Mouse (Mus musculus): ENCODE measurements around the gene Clcn2.

Gene Clcn2

DNA sequence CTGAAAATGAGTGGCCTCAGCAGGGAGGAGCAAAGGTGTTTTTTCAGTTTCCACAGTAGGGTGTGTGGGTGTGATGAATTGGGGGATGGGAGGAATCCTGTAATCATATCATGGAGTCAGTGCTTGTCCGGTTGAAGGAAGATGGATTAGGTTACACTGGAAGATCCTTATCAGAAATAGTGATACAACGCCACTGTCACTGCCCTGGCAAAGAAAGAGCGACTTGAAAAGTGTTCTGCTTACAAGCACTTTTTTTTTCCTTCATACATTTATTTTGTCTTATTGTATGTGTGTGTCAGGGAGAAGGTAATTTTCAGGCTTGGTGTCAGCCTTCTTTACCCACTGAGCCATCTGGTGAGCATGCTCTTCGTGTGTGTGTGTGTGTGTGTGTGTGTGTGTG, 5.2 kb upstream of the Clcn2 start:
- no peak for DNase-seq (ENCODE audit: low read depth, low spot score)

DNA sequence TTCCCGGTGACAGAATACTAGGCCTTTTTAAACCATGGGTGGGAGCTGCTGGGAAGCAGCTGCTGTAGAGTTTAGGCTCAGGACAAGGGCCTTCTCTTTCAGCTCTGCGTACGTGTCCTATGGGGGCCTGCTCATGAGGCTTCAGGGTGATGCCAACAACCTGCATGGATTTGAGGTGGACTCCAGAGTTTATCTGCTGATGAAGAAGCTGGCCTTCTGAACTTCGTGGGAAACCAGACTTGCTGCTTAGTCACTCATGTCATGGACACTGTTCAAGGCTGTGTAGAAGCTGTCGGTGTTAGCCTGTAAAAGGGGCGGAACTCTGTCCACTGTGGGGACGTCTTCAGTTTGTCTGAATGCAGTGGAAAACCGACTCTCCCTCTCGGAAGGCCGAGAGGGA, 4.3 kb upstream of the Clcn2 start:
- no peak for DNase-seq (ENCODE audit: low read depth, low spot score)

DNA sequence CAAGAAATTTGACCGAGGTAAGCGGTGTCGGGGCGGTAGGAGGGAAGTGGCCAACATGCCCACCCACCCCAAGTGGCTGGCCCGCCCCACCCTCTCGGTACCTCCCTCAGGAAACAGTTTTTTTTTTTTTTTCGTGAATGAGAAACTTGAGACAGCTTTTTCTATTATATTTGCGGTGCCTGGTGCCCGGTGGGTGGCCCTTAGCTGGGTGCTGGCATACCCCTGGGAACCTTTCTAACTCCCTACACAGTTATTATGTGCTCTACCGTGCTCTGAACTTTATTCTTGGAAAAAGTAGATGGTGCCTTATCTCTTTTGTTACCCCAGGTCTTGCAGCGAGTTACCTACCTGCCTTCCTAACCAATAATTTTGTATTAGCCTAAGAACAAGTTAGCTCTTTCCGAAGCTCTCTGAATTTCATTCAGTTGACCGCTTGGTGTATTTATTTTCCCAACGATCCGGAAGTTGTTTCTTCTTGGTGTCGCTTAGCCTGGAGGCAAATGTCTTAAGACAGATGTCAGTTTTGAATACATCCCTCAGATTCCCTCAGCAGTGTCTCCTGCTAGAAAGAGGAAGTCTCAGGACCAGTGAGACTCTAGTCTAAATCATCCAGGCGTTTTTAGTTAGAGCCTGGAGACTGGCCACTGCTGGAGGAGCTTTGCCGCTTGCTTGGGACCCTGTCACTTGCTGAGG, 578 bp upstream of the Clcn2 start:
- no peak for DNase-seq (ENCODE audit: low read depth, low spot score)

DNA sequence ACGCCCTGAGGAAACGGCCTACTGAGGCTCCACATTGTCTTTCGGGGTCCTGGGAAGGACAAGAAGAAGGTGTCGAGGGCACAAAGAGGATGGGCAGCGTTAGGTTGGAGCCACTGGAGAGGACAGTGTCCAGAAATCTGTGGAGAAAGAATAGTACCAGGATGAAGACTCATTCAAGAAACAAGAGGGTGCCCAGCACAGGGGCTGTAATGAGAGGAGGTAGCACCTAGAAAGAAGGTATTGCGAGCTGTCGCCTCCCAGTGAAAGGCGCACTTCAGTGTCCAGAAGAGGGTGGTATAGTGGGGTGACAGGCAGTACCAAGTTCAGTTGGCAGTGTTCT, 735 bp downstream of the Clcn2 start:
- no peak for DNase-seq (ENCODE audit: low read depth, low spot score)

DNA sequence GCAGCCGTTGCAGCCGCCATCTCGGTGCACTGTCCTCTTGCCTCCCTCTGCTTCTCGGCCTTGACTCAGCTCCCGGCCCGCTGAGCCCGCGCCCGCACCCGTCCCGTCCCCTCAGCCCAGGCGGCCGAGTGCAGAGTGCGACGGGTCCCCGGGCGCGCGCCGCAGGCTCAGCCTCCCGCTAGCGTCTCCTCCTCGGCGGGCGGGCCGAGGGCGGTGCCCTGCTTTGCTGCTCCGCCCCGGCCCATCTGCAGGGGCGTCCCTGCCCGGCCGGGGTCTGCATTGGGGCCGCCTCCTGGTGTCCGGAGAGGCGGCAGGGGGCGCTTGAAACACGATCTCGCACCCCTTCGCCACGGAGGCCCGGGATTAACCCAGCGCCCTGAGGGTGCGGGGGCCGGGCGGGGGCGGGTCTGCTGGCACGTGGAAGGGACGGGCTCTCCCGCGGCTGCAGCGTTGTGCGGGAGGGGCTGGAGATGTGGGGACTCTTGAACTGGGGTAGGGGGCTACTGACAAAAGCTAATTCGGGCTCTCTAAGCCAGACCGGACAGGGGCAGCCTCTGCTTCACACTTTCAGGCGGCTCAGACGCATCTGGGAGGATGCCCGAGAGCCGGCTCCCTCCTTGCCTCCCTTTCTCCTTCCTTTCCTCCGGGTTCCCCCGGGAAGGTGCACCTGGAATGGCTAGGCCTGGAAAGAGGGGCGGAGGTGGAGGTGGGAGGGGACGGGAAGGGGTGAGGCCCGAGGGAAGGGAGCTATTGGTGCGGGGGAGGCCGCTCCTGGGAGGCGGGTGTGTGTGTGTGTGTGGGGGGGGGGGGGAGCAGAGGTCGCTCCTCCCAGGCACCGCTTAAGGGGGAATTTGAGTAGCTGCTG, 1.3 kb downstream of the Clcn2 start:
- DNase-seq (ENCODE audit: low read depth, low spot score): no peak

DNA sequence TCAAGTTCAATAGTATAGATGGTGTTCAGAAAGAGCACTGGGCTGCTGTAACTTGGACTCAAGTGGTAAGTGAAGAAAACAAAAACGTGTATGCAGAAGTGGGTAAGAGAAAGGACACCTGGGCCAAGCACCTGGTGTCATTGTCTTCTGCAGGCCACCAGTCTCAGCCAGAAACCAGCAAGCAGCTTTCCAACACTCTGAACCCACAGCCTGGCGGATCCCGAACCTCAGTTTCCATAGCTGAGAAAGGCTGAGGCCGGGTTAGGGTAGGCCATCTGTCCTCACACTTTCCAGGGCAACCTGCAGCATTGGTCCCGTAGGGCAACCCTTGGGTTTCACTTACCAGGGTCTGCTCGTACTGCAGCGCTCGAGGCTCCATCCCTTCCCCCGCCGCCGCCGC, 2.0 kb downstream of the Clcn2 start:
- DNase-seq (ENCODE audit: low read depth, low spot score): no peak

DNA sequence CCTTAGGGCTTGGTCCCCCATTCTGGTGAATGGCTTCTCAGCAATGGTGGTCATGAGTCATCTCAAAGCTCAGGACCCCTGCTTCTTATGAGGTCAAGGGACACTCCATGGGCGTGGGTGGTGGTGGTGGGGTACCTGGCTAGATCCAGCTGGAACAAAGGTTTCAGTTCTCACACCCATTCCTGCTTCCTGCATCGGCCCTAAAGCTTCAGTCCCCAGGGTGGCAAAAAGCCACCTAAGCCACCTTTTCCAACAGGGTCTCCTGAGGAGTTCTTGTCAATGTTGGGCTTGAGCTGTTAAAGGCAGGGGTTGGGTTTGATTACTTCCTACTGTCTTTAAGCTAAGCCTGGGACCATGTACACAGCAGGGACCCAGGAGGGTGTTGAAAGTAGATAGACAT, 2.4 kb downstream of the Clcn2 start:
- no peak for DNase-seq (ENCODE audit: low read depth, low spot score)

DNA sequence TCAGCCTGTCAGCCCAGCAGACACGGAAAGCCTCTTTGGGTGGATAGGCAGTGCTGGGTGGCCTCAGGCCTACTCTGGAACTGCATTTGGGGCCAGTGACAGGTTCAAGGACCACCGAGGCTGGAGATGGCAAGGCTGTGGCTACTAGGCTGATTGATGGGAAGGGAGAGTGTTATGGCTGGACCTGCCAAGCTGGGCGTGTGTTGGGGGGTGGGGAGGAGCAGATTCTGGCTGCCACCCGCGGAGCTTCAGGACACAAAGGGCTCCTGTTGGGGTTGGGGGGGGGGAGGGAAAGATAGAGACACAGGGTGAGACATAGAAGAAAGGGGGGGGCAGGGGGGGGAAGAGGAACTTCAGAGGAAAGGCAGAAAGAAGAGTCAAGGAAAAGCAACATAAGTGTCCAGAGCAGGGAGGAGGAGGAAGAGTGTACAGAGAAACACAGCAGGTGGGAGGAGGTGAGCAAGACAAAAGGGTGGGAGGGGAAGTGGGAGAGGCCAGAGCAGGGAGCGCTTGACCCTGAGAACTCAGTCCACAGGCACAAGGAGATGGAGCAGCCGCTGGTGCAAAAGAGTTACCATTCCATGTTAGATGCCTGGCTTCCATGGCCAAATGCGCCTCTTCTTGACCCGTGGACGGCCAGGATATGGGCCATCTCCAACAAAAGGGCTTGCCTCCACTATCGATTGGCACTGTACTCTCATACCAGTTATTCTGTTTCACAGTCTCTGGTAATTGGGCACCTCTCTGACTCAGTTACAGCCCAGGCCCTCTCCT, 3.1 kb downstream of the Clcn2 start:
- DNase-seq (ENCODE audit: low read depth, low spot score): no peak

DNA sequence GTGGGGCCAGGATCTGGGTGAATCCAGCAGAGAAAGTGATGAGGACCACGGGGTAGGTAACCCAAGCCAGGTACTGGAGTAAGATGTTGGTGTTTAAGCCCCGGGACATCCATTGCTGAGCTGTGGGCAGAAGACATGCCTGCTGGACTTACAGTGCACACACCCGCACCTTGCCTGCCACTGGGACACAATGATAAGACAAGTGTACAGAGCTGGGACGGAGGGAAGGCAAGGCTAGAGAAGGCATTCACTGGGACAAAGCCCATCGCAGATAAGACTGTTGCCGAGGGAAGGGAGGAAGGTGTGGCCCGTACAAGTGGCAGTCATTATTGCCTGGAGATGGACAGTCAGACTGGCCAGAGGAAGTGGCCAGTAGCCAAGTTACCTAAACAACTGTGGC, 4.7 kb downstream of the Clcn2 start:
- no peak for DNase-seq (ENCODE audit: low read depth, low spot score)

DNA sequence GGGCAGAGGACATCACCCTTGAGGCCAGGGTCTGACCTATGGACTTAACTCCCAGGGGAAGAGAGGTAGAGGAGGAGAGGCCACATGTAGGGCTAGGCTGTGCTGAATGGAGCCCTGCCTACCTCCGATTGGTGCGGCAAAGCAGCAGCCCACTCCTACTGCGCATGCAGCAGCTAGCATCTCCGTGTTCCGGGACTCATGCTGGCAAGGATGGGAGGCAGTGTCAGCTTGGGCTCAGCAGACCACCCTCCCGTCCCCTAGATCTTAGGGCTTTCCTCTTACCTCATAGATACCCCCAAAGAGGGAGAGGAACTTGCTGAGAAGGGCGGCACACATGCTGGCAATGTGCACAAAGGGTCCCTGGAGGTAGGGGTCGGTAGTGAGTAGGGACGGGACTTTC, 5.4 kb downstream of the Clcn2 start:
- no peak for DNase-seq (ENCODE audit: low read depth, low spot score)

DNA sequence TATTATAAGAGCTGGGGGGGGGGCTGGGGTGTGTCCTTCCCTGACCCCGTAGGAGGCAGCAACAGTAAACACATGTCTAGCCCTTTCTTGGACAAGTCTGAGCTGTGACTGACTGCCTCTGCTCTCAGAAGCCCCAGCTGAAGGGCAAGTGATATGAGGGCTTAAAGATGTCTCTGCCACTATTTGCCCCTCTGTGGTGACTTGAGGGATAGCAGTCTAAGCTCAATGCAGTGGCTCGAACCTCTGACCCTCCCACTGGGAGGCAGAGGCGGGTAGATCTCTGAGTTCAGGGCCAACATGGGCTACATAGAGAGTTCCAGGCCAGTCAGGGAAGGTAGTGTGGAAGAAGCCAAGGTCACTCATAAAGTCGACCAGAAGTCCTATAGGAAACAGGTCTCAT, 6.7 kb downstream of the Clcn2 start:
- no peak for DNase-seq (ENCODE audit: low read depth, low spot score)

DNA sequence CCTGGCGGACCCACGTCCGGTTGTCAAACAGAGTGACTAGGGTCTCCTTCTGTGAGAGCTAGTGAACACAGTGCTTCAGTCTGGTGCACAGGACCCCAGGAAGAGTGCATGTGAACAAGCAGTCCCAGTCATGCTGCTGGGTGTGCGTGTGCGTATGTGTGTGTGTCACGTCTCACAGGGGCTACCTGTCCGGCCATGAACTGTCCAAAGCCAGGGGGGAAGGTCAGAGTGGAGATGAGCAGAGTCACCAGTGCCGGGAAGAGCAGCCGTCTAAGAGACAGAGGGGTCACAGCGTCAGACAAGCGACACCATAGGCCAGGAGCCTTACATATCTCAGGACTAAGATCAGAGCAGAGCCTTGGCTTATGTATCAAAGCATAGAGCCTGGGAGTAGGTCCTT, 7.2 kb downstream of the Clcn2 start:
- DNase-seq (ENCODE audit: low read depth, low spot score): no peak

DNA sequence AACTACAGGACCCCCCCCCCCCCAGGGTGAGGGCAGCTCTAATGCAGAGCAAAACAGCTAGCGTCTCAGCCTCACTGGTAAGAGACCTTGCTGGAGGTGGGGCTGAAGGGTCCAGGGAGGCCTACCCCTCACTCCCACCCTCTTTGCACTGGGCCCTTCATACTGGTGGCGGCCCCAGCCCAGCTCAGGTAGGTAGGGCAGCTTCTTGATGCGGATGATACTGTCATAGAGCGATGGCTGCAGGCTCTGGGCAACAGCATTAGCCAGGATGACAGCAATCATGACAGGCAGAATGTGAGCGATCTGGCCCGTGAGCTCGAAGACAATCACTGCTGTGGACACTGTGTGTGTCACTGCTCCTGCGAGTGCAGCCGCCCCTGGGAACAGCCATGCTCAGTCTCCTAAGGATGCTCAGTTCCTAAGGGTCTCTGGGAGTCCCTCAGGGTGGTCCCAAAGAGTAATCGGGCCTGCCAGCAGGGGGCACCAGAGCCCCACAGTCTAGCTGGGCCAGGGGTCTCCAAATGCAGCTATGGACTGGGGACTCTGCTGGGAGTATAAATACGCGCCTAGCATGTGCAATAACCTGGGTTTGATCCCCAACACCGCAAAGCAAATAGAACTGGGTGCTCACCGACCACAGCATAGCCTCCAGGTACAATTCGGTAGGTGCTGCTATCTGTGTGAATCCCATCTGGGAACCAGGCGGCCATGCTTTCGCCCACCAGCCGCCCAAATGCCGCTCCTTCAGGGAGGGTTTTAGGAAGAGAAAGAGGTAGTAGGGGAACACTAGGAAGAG, 8.4 kb downstream of the Clcn2 start:
- DNase-seq (ENCODE audit: low read depth, low spot score): no peak

DNA sequence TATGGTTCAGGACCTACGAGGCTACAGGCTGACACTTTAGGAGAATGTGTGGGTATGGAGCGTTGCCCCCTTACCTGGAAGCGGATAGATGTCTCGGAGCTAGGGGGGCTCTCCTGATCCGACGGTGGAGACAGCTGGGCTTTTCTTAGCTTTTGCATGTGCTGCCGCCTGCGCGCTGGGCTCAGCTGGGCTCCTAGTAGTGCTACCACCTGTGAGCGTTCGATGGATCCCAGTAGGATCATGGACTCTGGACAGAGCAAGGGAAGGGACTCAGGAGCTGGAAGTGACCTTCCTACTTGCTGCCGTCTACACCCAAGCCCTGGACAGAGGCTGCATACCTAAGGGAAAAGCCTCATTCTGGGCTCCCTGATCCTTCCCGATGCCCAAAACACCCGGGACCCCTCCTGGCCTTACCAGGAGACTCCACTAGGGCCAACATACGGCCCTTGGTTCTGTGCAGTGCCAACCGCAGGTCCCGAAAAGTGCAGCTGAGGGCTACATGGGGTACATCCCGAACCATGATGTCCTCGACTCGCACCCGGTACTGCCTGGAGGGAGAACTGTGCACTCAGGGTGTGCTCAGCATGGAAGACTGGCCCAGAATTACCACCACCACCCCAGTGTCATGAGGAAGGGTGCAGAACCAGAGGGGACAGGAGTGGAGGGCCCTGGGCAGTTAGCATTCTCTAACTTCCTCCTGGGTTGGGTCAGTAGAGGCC, 9.2 kb downstream of the Clcn2 start:
- DNase-seq (ENCODE audit: low read depth, low spot score): no peak

DNA sequence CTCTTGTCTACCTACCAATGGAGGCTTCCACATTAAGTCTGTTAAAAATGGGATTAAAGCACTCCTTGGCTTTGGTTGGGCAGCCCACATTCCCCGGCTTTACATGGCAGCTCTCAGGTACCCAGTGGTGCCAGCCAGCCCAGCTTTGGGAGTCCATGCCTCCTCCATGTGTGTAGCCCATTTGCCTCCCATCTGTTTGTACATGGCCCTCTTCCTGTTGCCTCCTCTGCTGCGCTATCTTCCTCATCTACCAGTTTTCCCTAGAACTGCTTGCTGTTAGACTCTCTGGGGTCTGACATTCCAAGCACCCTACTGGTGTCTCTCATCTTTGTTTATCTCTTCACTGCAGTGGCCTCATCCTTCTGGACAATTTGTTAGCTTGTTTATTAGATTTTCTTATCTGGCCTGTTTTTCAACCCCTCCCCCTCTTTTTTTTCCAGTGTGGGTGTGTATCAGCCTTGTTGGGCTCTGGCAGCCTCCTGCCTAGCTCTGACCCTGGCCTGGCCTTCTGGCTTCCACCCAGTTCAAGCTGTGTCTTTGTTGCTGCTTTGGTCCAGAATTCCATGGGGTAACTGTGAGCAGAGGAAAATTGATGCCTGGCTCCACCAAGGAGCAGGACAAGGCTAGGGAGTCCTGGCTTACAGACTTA, 11.0 kb downstream of the Clcn2 start:
- DNase-seq (ENCODE audit: low read depth, low spot score): no peak

DNA sequence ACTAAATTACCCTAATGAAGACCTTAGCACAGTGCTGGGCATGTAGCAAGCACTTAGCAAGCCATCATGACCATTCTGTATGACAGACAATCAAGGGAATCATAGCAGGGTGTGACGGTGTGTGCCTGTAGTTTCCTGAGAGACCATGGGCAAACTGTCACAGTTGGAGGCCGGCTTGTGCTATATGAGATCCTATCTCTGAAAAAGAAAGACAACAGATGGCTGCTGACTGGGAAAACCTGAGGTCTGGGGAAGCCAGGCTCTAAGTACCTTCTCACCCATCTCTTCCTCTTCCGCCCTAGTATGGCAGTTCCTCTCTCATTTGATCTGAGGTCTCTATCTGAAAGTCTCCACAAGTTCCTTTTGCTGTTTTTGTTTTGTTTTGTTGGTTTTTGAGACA, 11.8 kb downstream of the Clcn2 start:
- DNase-seq (ENCODE audit: low read depth, low spot score): no peak

DNA sequence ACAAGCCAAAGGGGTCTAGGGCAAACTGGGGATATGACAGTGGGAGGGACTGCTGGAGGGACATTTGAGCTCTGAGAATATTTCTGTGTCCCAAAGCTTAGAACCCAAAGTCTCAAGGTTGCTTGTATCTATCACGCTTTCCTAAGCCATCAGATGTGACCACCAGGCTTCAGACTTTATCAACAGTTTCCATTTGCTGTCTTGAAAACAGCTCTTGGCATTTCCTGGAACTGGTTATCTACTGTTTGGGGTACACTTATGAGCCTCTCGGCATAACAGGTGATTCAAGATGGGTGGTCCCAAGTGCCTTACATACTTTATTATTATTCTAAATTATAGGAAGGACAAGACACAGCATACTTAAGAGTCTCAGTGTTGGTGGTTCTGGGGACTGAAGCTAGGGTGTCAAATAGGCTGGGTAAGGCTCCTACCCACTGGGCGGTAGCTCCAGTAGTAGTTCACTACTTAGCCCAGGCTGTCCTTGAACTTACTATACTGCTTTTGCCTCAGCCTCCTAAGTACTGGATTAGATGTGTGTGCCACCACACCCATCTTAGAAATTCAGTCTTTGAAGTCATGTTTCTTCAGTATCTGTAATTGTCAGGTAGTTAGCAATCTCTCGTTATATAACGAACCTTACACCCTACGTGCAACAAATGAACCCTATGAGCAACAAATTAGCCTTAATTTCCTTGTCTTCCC, 13.7 kb downstream of the Clcn2 start:
- DNase-seq (ENCODE audit: low read depth, low spot score): no peak

DNA sequence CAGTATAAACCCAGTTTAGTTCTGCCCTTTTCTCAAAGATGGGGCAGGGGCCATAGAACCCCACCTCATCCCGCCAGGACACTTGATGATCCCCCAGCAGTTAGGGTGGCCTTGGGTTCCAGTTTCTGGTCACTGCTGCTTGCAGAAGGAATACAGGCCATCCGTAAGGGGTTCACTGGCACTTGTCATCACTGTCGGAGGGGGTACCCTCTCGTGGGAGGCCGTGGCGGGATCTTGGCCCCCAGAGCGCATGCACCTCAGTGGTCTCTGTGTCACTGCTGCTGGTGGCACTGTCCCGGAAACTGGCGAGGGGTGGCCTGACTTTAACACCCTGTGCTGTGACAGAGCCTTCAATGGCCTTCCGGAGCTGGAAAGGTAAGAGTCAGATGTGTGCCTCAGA, 14.5 kb downstream of the Clcn2 start:
- no peak for DNase-seq (ENCODE audit: low read depth, low spot score)

DNA sequence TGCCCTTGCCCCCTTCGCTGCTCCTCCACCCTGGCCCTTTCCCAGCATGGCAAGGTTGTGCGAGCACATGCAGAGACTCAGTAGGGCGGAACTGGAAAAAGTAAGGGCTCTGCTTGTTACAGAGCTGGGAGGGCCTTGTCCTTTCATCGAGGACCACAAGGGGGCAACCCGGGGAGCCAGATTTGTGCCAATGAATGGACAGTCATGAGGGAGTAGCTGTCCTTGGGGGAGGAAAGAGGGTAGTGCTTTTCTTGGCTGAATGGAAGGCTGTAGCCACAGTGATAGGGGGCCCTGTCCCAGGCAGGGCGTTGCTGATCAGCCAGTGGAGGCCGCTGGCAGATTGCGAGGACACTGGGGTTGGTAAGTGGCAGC, 15.0 kb downstream of the Clcn2 start:
- DNase-seq (ENCODE audit: low read depth, low spot score): no peak

All from WW6 (cell line).